Mouse (Mus musculus) c-Kit-negative CD71-positive TER-119-positive erythroid progenitor cells, embryonic 14.5 days (primary cell): Measurements from ENCODE around the gene Trp63.

ENCODE experiments used
- DNase-seq: peaks from one replicate; pipeline ENCODE4 v3.0.0-alpha.2; 2013; ENCODE audit warnings: low read depth, low spot score

Gene Trp63

GRCm38 (mm10) chr16:25875681-25876080 is 192.1 kb downstream of the Trp63 start:
- no peak for DNase-seq

GRCm38 (mm10) chr16:25877416-25877965 is 193.9 kb downstream of the Trp63 start:
- DNase-seq, result no peak

- no peak for DNase-seq
These were observed 194.6 kb downstream of the Trp63 start for GRCm38 (mm10) chr16:25878116-25878515.

GRCm38 (mm10) chr16:25899071-25899470 is 215.5 kb downstream of the Trp63 start:
- no peak for DNase-seq

- DNase-seq, result no peak
These were observed 216.1 kb downstream of the Trp63 start for GRCm38 (mm10) chr16:25899657-25900056.

GRCm38 (mm10) chr16:25900389-25900908 is 216.9 kb downstream of the Trp63 start:
- DNase-seq, result no peak

- no peak for DNase-seq
These were observed 228.6 kb downstream of the Trp63 start for GRCm38 (mm10) chr16:25912185-25912584.

- DNase-seq, result no peak
These were observed 250.6 kb downstream of the Trp63 start for GRCm38 (mm10) chr16:25934181-25934580.
